Mouse (Mus musculus): ENCODE results near the gene Thrb. TPM values are rescaled to one million over a fixed set of nuclear protein-coding genes. Genes with fewer than 3 reads are reported as not detected.

The Thrb gene
- polyA plus RNA-seq, 1 experiment from 2014 or later = 0.53 TPM

GRCm38 (mm10) chr14:17722824-17723445 is 62.9 kb downstream of the Thrb start:
- no peaks in the 10 kb centered on the region for H3K36me3 ChIP-seq
- WGBS = 39% methylated on average over 1 of the region's 1 CpGs
- ATAC-seq (ENCODE audit: low read depth) = no peak

GRCm38 (mm10) chr14:17724577-17724976 is 64.5 kb downstream of the Thrb start:
- Histone ChIP-seq H3K4me3 (no peak overlapping the region), H3K4me2 (no peak overlapping the region), H3K4me1 (replicated peaks) (no peaks in the 10 kb centered on the region), H3K27me3 (no peaks in the 10 kb centered on the region), H3K9ac (no peak overlapping the region), H3K36me3 (no peaks in the 10 kb centered on the region), H3K27ac (replicated peaks) (no peak overlapping the region), H3K9me3 (no peaks in the 10 kb centered on the region)
- no peak for ATAC-seq (ENCODE audit: low read depth)
- 90% methylated on average over 3 of the region's 3 CpGs for WGBS

More at GRCm38 (mm10) chr14:17722824-17723445, 62.9 kb downstream of the Thrb start:
- no peaks in the 10 kb centered on the region for H3K27me3 ChIP-seq
- H3K4me1 ChIP-seq (replicated peaks) = no peaks in the 10 kb centered on the region
- H3K9me3 ChIP-seq = no peaks in the 10 kb centered on the region
- no peak overlapping the region for H3K27ac ChIP-seq (replicated peaks)
- H3K9ac ChIP-seq = no peak overlapping the region
- no peak overlapping the region for H3K4me2 ChIP-seq
- H3K4me3 ChIP-seq = no peak overlapping the region

- Histone ChIP-seq H3K27ac (replicated peaks) (no peak overlapping the region), H3K4me3 (no peak overlapping the region), H3K9ac (no peak overlapping the region), H3K27me3 (no peaks in the 10 kb centered on the region), H3K9me3 (no peaks in the 10 kb centered on the region), H3K36me3 (no peaks in the 10 kb centered on the region), H3K4me2 (no peak overlapping the region), H3K4me1 (replicated peaks) (peaks cover 6% of the 10 kb centered on the region)
- WGBS = 81% methylated on average over 1 of the region's 1 CpGs
- no peak for ATAC-seq (ENCODE audit: low read depth)
These were observed 66.8 kb downstream of the Thrb start for GRCm38 (mm10) chr14:17726906-17727305.

- WGBS = 84% methylated on average over 4 of the region's 4 CpGs
These were observed 67.8 kb downstream of the Thrb start for GRCm38 (mm10) chr14:17727878-17728277.

GRCm38 (mm10) chr14:17728889-17729288 is 68.8 kb downstream of the Thrb start:
- H3K27ac ChIP-seq (replicated peaks) = no peak overlapping the region
- H3K36me3 ChIP-seq = no peaks in the 10 kb centered on the region
- no peak overlapping the region for H3K9ac ChIP-seq
- no peaks in the 10 kb centered on the region for H3K9me3 ChIP-seq
- ATAC-seq (ENCODE audit: low read depth) = no peak
- H3K4me2 ChIP-seq = no peak overlapping the region
- no peak overlapping the region for H3K4me3 ChIP-seq
- no peaks in the 10 kb centered on the region for H3K27me3 ChIP-seq
- peaks cover 6% of the 10 kb centered on the region for H3K4me1 ChIP-seq (replicated peaks)
- 93% methylated on average over 2 of the region's 2 CpGs for WGBS

More at GRCm38 (mm10) chr14:17727878-17728277, 67.8 kb downstream of the Thrb start:
- Histone ChIP-seq H3K4me3 (no peak overlapping the region), H3K36me3 (no peaks in the 10 kb centered on the region), H3K4me1 (replicated peaks) (peaks cover 6% of the 10 kb centered on the region), H3K27me3 (no peaks in the 10 kb centered on the region), H3K4me2 (no peak overlapping the region), H3K9me3 (no peaks in the 10 kb centered on the region), H3K9ac (no peak overlapping the region), H3K27ac (replicated peaks) (no peak overlapping the region)
- no peak for ATAC-seq (ENCODE audit: low read depth)

- Histone ChIP-seq H3K4me3 (no peak overlapping the region), H3K9me3 (no peaks in the 10 kb centered on the region), H3K4me1 (replicated peaks) (peaks cover 6% of the 10 kb centered on the region), H3K27me3 (no peaks in the 10 kb centered on the region), H3K4me2 (no peak overlapping the region), H3K27ac (replicated peaks) (no peak overlapping the region), H3K36me3 (no peaks in the 10 kb centered on the region), H3K9ac (no peak overlapping the region)
- ATAC-seq (ENCODE audit: low read depth) = no peak
- WGBS = 2% methylated on average over 2 of the region's 2 CpGs
These were observed 71.0 kb downstream of the Thrb start for GRCm38 (mm10) chr14:17731020-17731419.

GRCm38 (mm10) chr14:17733077-17733778 is 73.2 kb downstream of the Thrb start:
- H3K9me3 ChIP-seq = no peaks in the 10 kb centered on the region
- no peak overlapping the region for H3K27ac ChIP-seq (replicated peaks)
- H3K36me3 ChIP-seq = no peaks in the 10 kb centered on the region
- H3K27me3 ChIP-seq = no peaks in the 10 kb centered on the region
- H3K4me1 ChIP-seq (replicated peaks) = peaks cover 6% of the 10 kb centered on the region
- no peak overlapping the region for H3K4me2 ChIP-seq
- H3K4me3 ChIP-seq = no peak overlapping the region
- ATAC-seq (ENCODE audit: low read depth) = no peak
- no peak overlapping the region for H3K9ac ChIP-seq
- WGBS = 84% methylated on average over 2 of the region's 2 CpGs

- H3K9me3 ChIP-seq = no peaks in the 10 kb centered on the region
- no peak overlapping the region for H3K9ac ChIP-seq
- H3K4me1 ChIP-seq (replicated peaks) = peaks cover 6% of the 10 kb centered on the region
- no peaks in the 10 kb centered on the region for H3K27me3 ChIP-seq
- no peaks in the 10 kb centered on the region for H3K36me3 ChIP-seq
- ATAC-seq (ENCODE audit: low read depth) = no peak
- no peak overlapping the region for H3K4me2 ChIP-seq
- WGBS = 71% methylated on average over 2 of the region's 2 CpGs
- H3K27ac ChIP-seq (replicated peaks) = no peak overlapping the region
- no peak overlapping the region for H3K4me3 ChIP-seq
These were observed 73.7 kb downstream of the Thrb start for GRCm38 (mm10) chr14:17733779-17734137.

GRCm38 (mm10) chr14:17735440-17735839 is 75.4 kb downstream of the Thrb start:
- no peak overlapping the region for H3K4me2 ChIP-seq
- H3K27ac ChIP-seq (replicated peaks) = no peak overlapping the region
- no peak for ATAC-seq (ENCODE audit: low read depth)
- no peaks in the 10 kb centered on the region for H3K27me3 ChIP-seq
- H3K9me3 ChIP-seq = no peaks in the 10 kb centered on the region
- 81% methylated on average over 6 of the region's 6 CpGs for WGBS
- H3K4me1 ChIP-seq (replicated peaks) = peaks cover 6% of the 10 kb centered on the region
- no peak overlapping the region for H3K9ac ChIP-seq
- no peak overlapping the region for H3K4me3 ChIP-seq
- H3K36me3 ChIP-seq = no peaks in the 10 kb centered on the region

GRCm38 (mm10) chr14:17740903-17741302 is 80.8 kb downstream of the Thrb start:
- 47% methylated on average over 3 of the region's 3 CpGs for WGBS
- H3K36me3 ChIP-seq = no peaks in the 10 kb centered on the region
- H3K4me3 ChIP-seq = no peak overlapping the region
- H3K4me1 ChIP-seq (replicated peaks) = no peaks in the 10 kb centered on the region
- H3K9me3 ChIP-seq = no peaks in the 10 kb centered on the region
- no peak overlapping the region for H3K27ac ChIP-seq (replicated peaks)
- no peaks in the 10 kb centered on the region for H3K27me3 ChIP-seq
- no peak overlapping the region for H3K4me2 ChIP-seq
- no peak overlapping the region for H3K9ac ChIP-seq
- no peak for ATAC-seq (ENCODE audit: low read depth)

GRCm38 (mm10) chr14:17742264-17742663 is 82.2 kb downstream of the Thrb start:
- H3K27ac ChIP-seq (replicated peaks) = no peak overlapping the region
- no peak overlapping the region for H3K4me2 ChIP-seq
- H3K9me3 ChIP-seq = no peaks in the 10 kb centered on the region
- H3K36me3 ChIP-seq = no peaks in the 10 kb centered on the region
- no peak overlapping the region for H3K9ac ChIP-seq
- H3K27me3 ChIP-seq = no peaks in the 10 kb centered on the region
- ATAC-seq (ENCODE audit: low read depth) = no peak
- H3K4me1 ChIP-seq (replicated peaks) = no peaks in the 10 kb centered on the region
- H3K4me3 ChIP-seq = no peak overlapping the region
- WGBS = 59% methylated on average over 2 of the region's 2 CpGs

- no peaks in the 10 kb centered on the region for H3K27me3 ChIP-seq
- no peak for ATAC-seq (ENCODE audit: low read depth)
- no peaks in the 10 kb centered on the region for H3K9me3 ChIP-seq
- H3K4me2 ChIP-seq = no peak overlapping the region
- no peak overlapping the region for H3K9ac ChIP-seq
- no peaks in the 10 kb centered on the region for H3K4me1 ChIP-seq (replicated peaks)
- H3K27ac ChIP-seq (replicated peaks) = no peak overlapping the region
- H3K4me3 ChIP-seq = no peak overlapping the region
- H3K36me3 ChIP-seq = no peaks in the 10 kb centered on the region
- 81% methylated on average over 9 of the region's 9 CpGs for WGBS
These were observed 83.0 kb downstream of the Thrb start for GRCm38 (mm10) chr14:17742902-17743712.

Measured in neural tube, embryonic 13.5 days (tissue).